Mouse (Mus musculus) megakaryocyte, embryonic 14.5 days (primary cell): ENCODE measurements around the gene Spata2.

Experiments
- FLI1 ChIP-seq: IDR thresholded peaks from 2 replicates; pipeline ENCODE4 v1.6.1; 2012; ENCODE audit warnings: low read length, inconsistent platforms, mixed read lengths
- GATA1 ChIP-seq: IDR thresholded peaks from 3 replicates; pipeline ENCODE4 v1.6.1; 2012; ENCODE audit warnings: mixed read lengths, low read length, inconsistent platforms, borderline replicate concordance

GRCm38 (mm10) chr2:167538671-167539306 is 46.1 kb upstream of the Spata2 start:
- TF ChIP-seq GATA1 (no peak), FLI1 (no peak)
